Mouse (Mus musculus) intestine, embryonic 14.5 days (tissue): ENCODE measurements around the gene Oaz1. TPM values are rescaled to one million over a fixed set of nuclear protein-coding genes. Genes with fewer than 3 reads are reported as not detected.
A peak's percentile ranks its signal among the peaks of the same experiment; 100 is the strongest.

ENCODE experiments used
- ATAC-seq: fragments of 200-750 bp; cut with Nextera tagmentation; replicated peaks from 2 replicates; pipeline ENCODE4 v1.8.0; 2017; ENCODE audit warnings: low read depth, moderate number of reproducible peaks, moderate TSS enrichment, moderate library complexity; ENCODE audit not compliant: low FRiP score, low TSS enrichment
- DNase-seq: peaks from one replicate; pipeline ENCODE4 v3.0.0-alpha.2; 2018; ENCODE audit warnings: low spot score
- H3K27ac ChIP-seq: fragments of 300-500 bp; sonication (generic); 2 replicates; pipeline ENCODE4 v1.5.1; 2014; ENCODE audit warnings: low read depth, mild to moderate bottlenecking, control low read depth
- H3K27me3 ChIP-seq: fragments of 300-500 bp; sonication (generic); replicated peaks from 2 replicates; pipeline ENCODE4 v1.6.1; 2014; ENCODE audit warnings: low read length, control low read depth; ENCODE audit not compliant: control insufficient read depth, insufficient read depth
- H3K36me3 ChIP-seq: fragments of 300-500 bp; sonication (generic); 2 replicates; pipeline ENCODE4 v1.6.1; 2014; ENCODE audit warnings: low read length, control low read depth; ENCODE audit not compliant: control insufficient read depth, insufficient read depth
- H3K4me1 ChIP-seq: fragments of 300-500 bp; sonication (generic); replicated peaks from 2 replicates; pipeline ENCODE4 v1.6.1; 2014; ENCODE audit warnings: low read length, control low read depth, mixed read lengths; ENCODE audit not compliant: control insufficient read depth, insufficient read depth
- H3K4me2 ChIP-seq: fragments of 300-500 bp; sonication (generic); 2 replicates; pipeline ENCODE4 v1.6.1; 2014; ENCODE audit warnings: low read length
- H3K4me3 ChIP-seq: fragments of 300-500 bp; sonication (generic); 2 replicates; pipeline ENCODE4 v1.5.1; 2014; ENCODE audit warnings: low read depth, low read length, control low read depth, mixed read lengths
- H3K9ac ChIP-seq: fragments of 300-500 bp; sonication (generic); 2 replicates; pipeline ENCODE4 v1.6.1; 2014; ENCODE audit warnings: mild to moderate bottlenecking, low read length
- H3K9me3 ChIP-seq: fragments of 300-500 bp; sonication (generic); 2 replicates; pipeline ENCODE4 v1.6.1; 2016; ENCODE audit warnings: low read length, control low read depth; ENCODE audit not compliant: control insufficient read depth
- WGBS: fragments of 180-500 bp; shearing (Covaris S2); extraction: QIAGEN DNeasy Blood & Tissue Kit; methylation state at CpG from one replicate; pipeline ENCODE4 v1.1.7; 2014; 5-methylcytosine and 5-hydroxymethylcytosine counted together
- polyA plus RNA-seq: library from polyadenylated mRNA; unstranded; fragments of >200 nt; fragmentation: Nextera tagmentation; extraction: Ambion mirVana; gene quantifications from 2 replicates; pipeline ENCODE4 v1.2.1, GENCODE M21; 2014

Gene Oaz1
- polyA plus RNA-seq, 1 experiment from 2014 or later = 1,692 TPM

GRCm38 (mm10) chr10:80835617-80836016 lies 9.2 kb downstream of the Oaz1 start:
- peaks cover 43% of the 10 kb centered on the region for H3K27me3 ChIP-seq
- H3K27ac ChIP-seq = no peak overlapping the region
- no peaks in the 10 kb centered on the region for H3K36me3 ChIP-seq
- ATAC-seq (no peak), DNase-seq (no peak)
- H3K9me3 ChIP-seq = no peaks in the 10 kb centered on the region
- peaks cover 8% of the 10 kb centered on the region; the same call in 1 of the 2 replicates for H3K4me1 ChIP-seq
- H3K9ac ChIP-seq = no peak overlapping the region
- H3K4me2 ChIP-seq = no peak overlapping the region
- WGBS = 49% methylated on average over 30 of the region's 30 CpGs
- H3K4me3 ChIP-seq = no peak overlapping the region

GRCm38 (mm10) chr10:80836949-80837379 lies 10.5 kb downstream of the Oaz1 start:
- ATAC-seq (no peak), DNase-seq (no peak)
- Histone ChIP-seq H3K9ac (no peak overlapping the region), H3K4me3 (no peak overlapping the region), H3K27ac (no peak overlapping the region), H3K9me3 (no peaks in the 10 kb centered on the region), H3K36me3 (no peaks in the 10 kb centered on the region), H3K27me3 (peaks cover 47% of the 10 kb centered on the region), H3K4me1 (no peaks in the 10 kb centered on the region), H3K4me2 (no peak overlapping the region)
- 45% methylated on average over 7 of the region's 7 CpGs for WGBS

DNA sequence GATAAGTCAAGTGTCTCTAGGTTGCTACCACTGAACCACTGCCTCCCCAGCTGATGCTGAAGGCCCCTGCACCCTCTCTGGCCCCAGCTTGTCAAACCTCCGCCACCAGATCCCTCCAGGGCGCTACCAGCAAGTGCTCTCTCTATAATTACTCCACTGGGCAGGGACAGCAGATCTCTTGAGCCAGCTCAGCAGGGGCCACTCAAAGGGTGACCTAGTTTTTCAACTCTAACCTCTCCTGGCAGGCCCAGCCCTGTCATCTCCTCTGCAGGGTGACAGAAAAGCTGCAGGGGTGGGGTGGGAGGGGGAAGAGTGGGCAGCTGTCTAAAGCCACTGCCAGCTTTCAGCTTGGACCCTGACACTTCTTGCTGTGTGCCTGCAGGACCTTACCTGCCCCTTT lies 11.4 kb downstream of the Oaz1 start:
- Histone ChIP-seq H3K9me3 (no peaks in the 10 kb centered on the region), H3K4me3 (no peak overlapping the region), H3K27ac (no peak overlapping the region), H3K4me2 (no peak overlapping the region), H3K9ac (no peak overlapping the region), H3K27me3 (peaks cover 56% of the 10 kb centered on the region), H3K36me3 (no peaks in the 10 kb centered on the region), H3K4me1 (no peaks in the 10 kb centered on the region)
- no peak for DNase-seq
- no peak for ATAC-seq
- 18% methylated on average over 2 of the region's 2 CpGs for WGBS

DNA sequence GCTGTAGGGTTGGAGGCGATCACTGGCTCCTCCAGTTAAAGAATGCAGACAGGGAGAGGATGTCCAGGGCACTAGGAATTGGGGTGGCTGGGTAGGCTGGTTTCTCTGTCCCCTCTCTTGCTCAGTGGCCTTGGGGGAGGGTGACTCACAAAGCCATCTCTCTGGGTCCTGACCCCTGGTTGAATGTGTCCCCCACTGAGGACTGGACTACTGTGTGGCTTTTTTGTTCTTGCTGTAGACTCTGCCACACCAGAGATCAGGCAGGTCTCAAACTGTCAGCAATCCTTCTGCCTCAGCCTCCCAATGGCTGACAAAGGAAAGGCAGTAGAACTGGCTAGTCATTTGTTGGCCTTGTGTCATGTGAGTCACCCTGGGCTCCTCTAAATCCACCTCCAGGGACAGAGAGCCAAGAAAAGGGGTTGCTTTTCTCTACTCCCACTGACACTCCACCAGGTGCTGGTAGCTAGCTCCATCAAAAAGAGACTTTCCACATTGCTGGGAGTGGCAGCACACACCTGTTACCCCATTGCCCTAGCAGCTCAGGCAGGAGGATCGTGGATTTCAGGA lies 12.0 kb downstream of the Oaz1 start:
- WGBS = 64% methylated on average over 2 of the region's 2 CpGs
- H3K36me3 ChIP-seq = no peaks in the 10 kb centered on the region
- H3K27ac ChIP-seq = no peak overlapping the region
- DNase-seq = no peak
- no peaks in the 10 kb centered on the region for H3K4me1 ChIP-seq
- H3K9ac ChIP-seq = no peak overlapping the region
- peaks cover 57% of the 10 kb centered on the region for H3K27me3 ChIP-seq
- no peak for ATAC-seq
- H3K4me2 ChIP-seq = no peak overlapping the region
- no peaks in the 10 kb centered on the region for H3K9me3 ChIP-seq
- H3K4me3 ChIP-seq = no peak overlapping the region

GRCm38 (mm10) chr10:80839848-80840247 lies 13.4 kb downstream of the Oaz1 start:
- ATAC-seq = no peak
- Histone ChIP-seq H3K9me3 (no peaks in the 10 kb centered on the region), H3K4me1 (0 out of 2 replicates have a peak, but pooled peaks cover 4% of the 10 kb centered on the region), H3K27ac (no peak overlapping the region), H3K4me2 (no peak overlapping the region), H3K4me3 (no peak overlapping the region), H3K36me3 (no peaks in the 10 kb centered on the region), H3K9ac (no peak overlapping the region), H3K27me3 (peaks cover 57% of the 10 kb centered on the region)
- DNase-seq = no peak
- WGBS = 55% methylated on average over 6 of the region's 6 CpGs

GRCm38 (mm10) chr10:80841685-80842084 lies 15.2 kb downstream of the Oaz1 start:
- no peak overlapping the region for H3K4me3 ChIP-seq
- 89% methylated on average over 2 of the region's 2 CpGs for WGBS
- DNase-seq (no peak), ATAC-seq (no peak)
- H3K36me3 ChIP-seq = no peaks in the 10 kb centered on the region
- H3K4me1 ChIP-seq = 0 out of 2 replicates have a peak, but pooled peaks cover 4% of the 10 kb centered on the region
- H3K4me2 ChIP-seq = no peak overlapping the region
- peaks cover 50% of the 10 kb centered on the region for H3K27me3 ChIP-seq
- H3K27ac ChIP-seq = no peak overlapping the region
- H3K9me3 ChIP-seq = no peaks in the 10 kb centered on the region
- no peak overlapping the region for H3K9ac ChIP-seq

GRCm38 (mm10) chr10:80842334-80842733 lies 15.9 kb downstream of the Oaz1 start:
- DNase-seq = no peak
- H3K36me3 ChIP-seq = no peaks in the 10 kb centered on the region
- H3K4me3 ChIP-seq = no peak overlapping the region
- no peak overlapping the region for H3K9ac ChIP-seq
- 83% methylated on average over 15 of the region's 15 CpGs for WGBS
- no peaks in the 10 kb centered on the region for H3K9me3 ChIP-seq
- 0 out of 2 replicates have a peak, but pooled peaks cover 4% of the 10 kb centered on the region for H3K4me1 ChIP-seq
- H3K4me2 ChIP-seq = no peak overlapping the region
- peaks cover 44% of the 10 kb centered on the region for H3K27me3 ChIP-seq
- no peak overlapping the region for H3K27ac ChIP-seq
- no peak for ATAC-seq

- no peak overlapping the region for H3K27ac ChIP-seq
- 0 out of 2 replicates have a peak, but pooled peaks cover 4% of the 10 kb centered on the region for H3K4me1 ChIP-seq
- peak overlapping the region; percentile 22; the same call in 1 of the 2 replicates for H3K9ac ChIP-seq
- no peak for DNase-seq
- no peaks in the 10 kb centered on the region for H3K9me3 ChIP-seq
- H3K27me3 ChIP-seq = peaks cover 44% of the 10 kb centered on the region
- ATAC-seq = no peak
- WGBS = 12% methylated on average over 32 of the region's 32 CpGs
- no peaks in the 10 kb centered on the region for H3K36me3 ChIP-seq
- H3K4me2 ChIP-seq = peak overlapping the region; percentile 69
- H3K4me3 ChIP-seq = peak overlapping the region; percentile 35
Observed at GRCm38 (mm10) chr10:80843087-80843930, 16.9 kb downstream of the Oaz1 start.
